Mouse (Mus musculus) MEL (cell line): Measurements from ENCODE around the gene P2rx1.

Experiments used
- CTCF ChIP-seq, 3 experiments: IDR thresholded peaks in 2 of 3; conservative IDR thresholded peaks in 1 of 3; 2 replicates each; pipeline ENCODE4 v1.5.1; 2011 to 2012; ENCODE audit warnings: low read length in 3 of 3, low read depth in 2 of 3, mild to moderate bottlenecking in 2 of 3, improper control_type of control experiment in 1 of 3, inconsistent platforms in 1 of 3, mixed read lengths in 1 of 3, moderate library complexity in 1 of 3; ENCODE audit not compliant: control insufficient read depth in 1 of 3, insufficient read depth in 1 of 3, poor library complexity in 1 of 3, severe bottlenecking in 1 of 3
- POLR2A ChIP-seq, 2 experiments: IDR thresholded peaks; 2 replicates each; pipeline ENCODE4 v1.6.1; 2011 to 2012; ENCODE audit warnings: low read length in 2 of 2, mild to moderate bottlenecking in 2 of 2, control low read depth in 1 of 2, improper control_type of control experiment in 1 of 2, low read depth in 1 of 2, moderate library complexity in 1 of 2; ENCODE audit not compliant: control insufficient read depth in 1 of 2, insufficient read depth in 1 of 2, poor library complexity in 1 of 2
- TAL1 ChIP-seq: IDR thresholded peaks from 2 replicates; pipeline ENCODE4 v1.6.1; 2012; ENCODE audit warnings: mild to moderate bottlenecking, inconsistent platforms, low read length, moderate library complexity, mixed read lengths

- TF ChIP-seq POLR2A (IDR thresholded peaks at IDR 0.05; ENCODE audit: control insufficient read depth in 1 of 2, insufficient read depth in 1 of 2, low read depth in 1 of 2, low read length in 2 of 2, poor library complexity in 1 of 2) (no peak), TAL1 (no peak), CTCF (IDR thresholded peaks at IDR 0.05 in 2 of 3, conservative IDR thresholded peaks at IDR 0.05 in 1 of 3; ENCODE audit: control insufficient read depth in 1 of 3, insufficient read depth in 1 of 3, low read depth in 2 of 3, low read length in 3 of 3, poor library complexity in 1 of 3, severe bottlenecking in 1 of 3) (no peak)
Observed at GRCm38 (mm10) chr11:73036889-73037288, 38.0 kb downstream of the P2rx1 start.
